Mouse (Mus musculus): ENCODE measurements at regions not wholly inside any gene's neighbourhood (a gene's known extent, or its start where the extent isn't known, plus 50 kb on each side); places are given as distances from the start of the nearest gene placed in this dataset.
"Not testable (repeated sequence)": the region's sequence is repeated elsewhere in the genome, so short reads cannot be mapped to it uniquely, and the experiment has no call there.

GRCm38 (mm10) chr13:3216070-3216469 is 321.8 kb upstream of the Gdi2 start:
- H3K4me3 ChIP-seq (replicated peaks); H3K36me3 ChIP-seq (replicated peaks); H3K9ac ChIP-seq; H3K4me2 ChIP-seq; H3K4me1 ChIP-seq; H3K9me3 ChIP-seq; H3K27me3 ChIP-seq; H3K27ac ChIP-seq: not testable (repeated sequence)
- ATAC-seq (ENCODE audit: low FRiP score), result 0 out of 2 replicates have a peak, but pooled peaks have one; percentile 53
- 56% methylated on average over 3 of the region's 3 CpGs for WGBS

DNA sequence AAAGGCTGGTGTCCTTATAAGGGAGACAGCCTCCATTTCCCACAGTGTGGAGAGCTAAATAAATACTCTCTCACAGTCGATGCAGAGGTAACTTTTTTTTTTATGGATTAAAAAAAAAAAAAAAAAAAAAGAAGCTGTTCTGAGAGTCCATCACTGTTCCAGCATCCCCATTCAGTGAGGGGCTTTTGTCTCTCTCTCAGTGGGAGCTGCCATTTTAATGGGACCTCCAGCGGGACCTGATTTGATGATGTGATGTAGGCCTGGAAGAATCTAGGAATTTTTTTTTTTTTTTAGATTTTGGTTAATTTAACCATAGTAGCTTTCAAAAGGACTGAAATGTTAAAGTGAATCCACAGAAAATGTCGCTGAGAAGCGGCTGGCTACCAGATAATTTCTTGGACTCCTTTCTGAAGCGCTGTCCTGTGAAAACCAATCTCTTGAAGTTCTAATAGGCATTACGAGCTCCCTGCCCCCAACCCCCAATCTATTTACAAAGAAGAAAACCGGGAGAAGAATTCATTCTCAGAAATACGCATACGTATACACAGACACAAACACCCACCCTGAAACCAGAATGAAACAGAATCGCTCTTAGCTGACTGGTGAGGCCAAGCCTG is 316.8 kb upstream of the Gdi2 start:
- not testable (repeated sequence) for H3K27me3 ChIP-seq; H3K4me1 ChIP-seq; H3K4me3 ChIP-seq (replicated peaks); H3K36me3 ChIP-seq (replicated peaks); H3K9ac ChIP-seq; H3K27ac ChIP-seq; H3K9me3 ChIP-seq
- H3K4me2 ChIP-seq, result peak overlapping the region; percentile 29; the same call in 1 of the 2 replicates
- peak; percentile 50; the same call in 1 of the 2 replicates for ATAC-seq (ENCODE audit: low FRiP score)
- 47% methylated on average over 10 of the region's 10 CpGs for WGBS

GRCm38 (mm10) chr13:3221622-3222021 is 316.2 kb upstream of the Gdi2 start:
- H3K4me1 ChIP-seq, result no peaks in the 10 kb centered on the region
- no peak overlapping the region for H3K9ac ChIP-seq
- peak overlapping the region; percentile 29; the same call in 1 of the 2 replicates for H3K4me2 ChIP-seq
- H3K27ac ChIP-seq, result no peak overlapping the region
- WGBS, result 72% methylated on average over 16 of the region's 16 CpGs
- H3K9me3 ChIP-seq, result 0 out of 2 replicates have a peak, but pooled peaks cover 3% of the 10 kb centered on the region
- no peaks in the 10 kb centered on the region for H3K36me3 ChIP-seq (replicated peaks)
- peak; percentile 73 for ATAC-seq (ENCODE audit: low FRiP score)
- H3K27me3 ChIP-seq, result no peaks in the 10 kb centered on the region
- no peak overlapping the region for H3K4me3 ChIP-seq (replicated peaks)

- peaks cover 15% of the 10 kb centered on the region; the same call in 1 of the 2 replicates for H3K9me3 ChIP-seq
- no peak for ATAC-seq (ENCODE audit: low FRiP score)
- no peak overlapping the region for H3K9ac ChIP-seq
- H3K27me3 ChIP-seq, result no peaks in the 10 kb centered on the region
- H3K36me3 ChIP-seq (replicated peaks), result no peaks in the 10 kb centered on the region
- 87% methylated on average over 1 of the region's 1 CpGs for WGBS
- no peak overlapping the region for H3K4me3 ChIP-seq (replicated peaks)
- no peak overlapping the region for H3K27ac ChIP-seq
- H3K4me1 ChIP-seq, result no peaks in the 10 kb centered on the region
- no peak overlapping the region for H3K4me2 ChIP-seq
Observed at GRCm38 (mm10) chr13:3258379-3258778, 279.5 kb upstream of the Gdi2 start.

- H3K9me3 ChIP-seq; H3K9ac ChIP-seq; H3K4me2 ChIP-seq; ATAC-seq (ENCODE audit: low FRiP score); H3K36me3 ChIP-seq (replicated peaks); H3K27ac ChIP-seq; H3K4me3 ChIP-seq (replicated peaks); H3K4me1 ChIP-seq; H3K27me3 ChIP-seq: not testable (repeated sequence)
- WGBS, result 50% methylated on average over 1 of the region's 1 CpGs
Observed at GRCm38 (mm10) chr13:3276130-3276529, 261.7 kb upstream of the Gdi2 start.
